In genomic region chr11:102962861-102963245, GRCm38 (mm10) we compare ENCODE assay signal across 10 mouse cellular contexts. TPM values are rescaled to one million over a fixed set of nuclear protein-coding genes. Genes with fewer than 3 reads are reported as not detected.
DNase-seq lines count a peak whose midpoint lies in the region; ATAC-seq and TF ChIP-seq lines count a peak whose summit lies in the region.
"Had no signal": no experiment of that assay in that cellular context is flagged by ENCODE, and none has a peak within 500 bp of the region (broad histone marks: within the 10 kb centered on the region; RNA-seq: fewer than 3 reads in every experiment).

No protein-coding gene starts in this region.

- H3K4me1 ChIP-seq in kidney, embryonic 16.5 days (ENCODE audit: insufficient read depth, low read length): peaks cover 28% of the 10 kb centered on the region
- peaks cover 44% of the 10 kb centered on the region for H3K4me1 ChIP-seq in forebrain, embryonic 10.5 days
- peaks cover 17% of the 10 kb centered on the region for H3K4me1 ChIP-seq in hindbrain, embryonic 16.5 days (ENCODE audit: control insufficient read depth, insufficient read depth, low read depth, low read length)
- H3K4me1 ChIP-seq in midbrain, postnatal 0 days (ENCODE audit: insufficient read depth, low read length): peaks cover 9% of the 10 kb centered on the region; the same call in 1 of the 2 replicates

- no peak for TF ChIP-seq CTCF in midbrain, postnatal 0 days (IDR thresholded peaks at IDR 0.05)
- no peak for TF ChIP-seq CTCF in layer of hippocampus, adult 2 months (conservative IDR thresholded peaks at IDR 0.05)

- 28% methylated on average over 7 of the region's 7 CpGs for WGBS in kidney, embryonic 16.5 days
- WGBS in forebrain, embryonic 10.5 days: 24% methylated on average over 7 of the region's 7 CpGs
- WGBS in hindbrain, embryonic 16.5 days: 22% methylated on average over 7 of the region's 7 CpGs
- 15% methylated on average over 7 of the region's 7 CpGs for WGBS in midbrain, postnatal 0 days

- peak overlapping the region; percentile 54; the same call in 1 of the 2 replicates for H3K9ac ChIP-seq in kidney, embryonic 16.5 days (replicated peaks; ENCODE audit: low read length)
- H3K9ac ChIP-seq in hindbrain, embryonic 16.5 days (ENCODE audit: low read depth, low read length): peak overlapping the region; percentile 53; the same call in 1 of the 2 replicates
- no peak overlapping the region for H3K9ac ChIP-seq in midbrain, postnatal 0 days (replicated peaks; ENCODE audit: low read length, poor library complexity, severe bottlenecking)
- H3K9ac ChIP-seq: liver, postnatal 0 days had no signal

- no peak for DNase-seq in kidney, postnatal 10 days
- DNase-seq in forebrain, embryonic 10.5 days (ENCODE audit: extremely low spot score, low spot score): no peak
- DNase-seq in midbrain, postnatal 0 days (ENCODE audit: low spot score): no peak
- DNase-seq in embryo, embryonic 10.5 days (ENCODE audit: low spot score): no peak
- DNase-seq in layer of hippocampus, adult 2 months (ENCODE audit: low spot score in 2 of 2): no peak
- DNase-seq: liver, postnatal 0 days had no signal

- no peaks in the 10 kb centered on the region for H3K9me3 ChIP-seq in kidney, embryonic 16.5 days (ENCODE audit: low read length)
- H3K9me3 ChIP-seq in forebrain, embryonic 10.5 days: no peaks in the 10 kb centered on the region
- no peaks in the 10 kb centered on the region for H3K9me3 ChIP-seq in hindbrain, embryonic 16.5 days (ENCODE audit: control insufficient read depth, low read length)
- no peaks in the 10 kb centered on the region for H3K9me3 ChIP-seq in midbrain, postnatal 0 days (ENCODE audit: low read length)

- H3K4me2 ChIP-seq in kidney, embryonic 16.5 days (replicated peaks; ENCODE audit: low read depth, low read length): peak overlapping the region; percentile 45
- H3K4me2 ChIP-seq in hindbrain, embryonic 16.5 days (ENCODE audit: low read length): peak overlapping the region; percentile 45
- peak overlapping the region; percentile 23 for H3K4me2 ChIP-seq in midbrain, postnatal 0 days (ENCODE audit: low read depth, low read length, poor library complexity, severe bottlenecking)

- peak overlapping the region; percentile 3; the same call in 1 of the 2 replicates for H3K4me3 ChIP-seq in kidney, embryonic 16.5 days (ENCODE audit: low read length)
- peak overlapping the region; percentile 44 for H3K4me3 ChIP-seq in forebrain, embryonic 10.5 days
- no peak overlapping the region; the same call in 1 of the 2 replicates for H3K4me3 ChIP-seq in hindbrain, embryonic 16.5 days (ENCODE audit: low read length)
- H3K4me3 ChIP-seq in midbrain, postnatal 0 days (ENCODE audit: low read depth, low read length): no peak overlapping the region
- no peak overlapping the region for H3K4me3 ChIP-seq in layer of hippocampus, adult 2 months

- peaks cover 16% of the 10 kb centered on the region for H3K27me3 ChIP-seq in kidney, embryonic 16.5 days (ENCODE audit: insufficient read depth, low read length)
- peaks cover 50% of the 10 kb centered on the region for H3K27me3 ChIP-seq in forebrain, embryonic 10.5 days (ENCODE audit: poor library complexity, severe bottlenecking)
- H3K27me3 ChIP-seq in hindbrain, embryonic 16.5 days (replicated peaks; ENCODE audit: control insufficient read depth, insufficient read depth, low read length): no peaks in the 10 kb centered on the region
- H3K27me3 ChIP-seq in midbrain, postnatal 0 days (ENCODE audit: insufficient read depth, low read length): no peaks in the 10 kb centered on the region

- no peak overlapping the region for H3K27ac ChIP-seq in kidney, embryonic 16.5 days (ENCODE audit: low read length)
- H3K27ac ChIP-seq in forebrain, embryonic 10.5 days: peak overlapping the region; percentile 91
- H3K27ac ChIP-seq in hindbrain, embryonic 16.5 days (ENCODE audit: low read depth, low read length): no peak overlapping the region; the same call in 1 of the 2 replicates
- H3K27ac ChIP-seq in midbrain, postnatal 0 days (ENCODE audit: low read depth, low read length): peak overlapping the region; percentile 52; the same call in 1 of the 2 replicates
- no peak overlapping the region for H3K27ac ChIP-seq in layer of hippocampus, adult 2 months

- no peak for ATAC-seq in kidney, embryonic 16.5 days (ENCODE audit: low FRiP score, low TSS enrichment)
- peak; percentile 43 for ATAC-seq in hindbrain, embryonic 16.5 days
- ATAC-seq in midbrain, postnatal 0 days (ENCODE audit: low FRiP score): no peak
- ATAC-seq in megakaryocyte progenitor cell, adult 5-6 weeks (replicated peaks; ENCODE audit: poor library complexity): no peak
- ATAC-seq: liver, postnatal 0 days had no signal

- H3K36me3 ChIP-seq in kidney, embryonic 16.5 days (ENCODE audit: insufficient read depth, low read length): no peaks in the 10 kb centered on the region
- H3K36me3 ChIP-seq in forebrain, embryonic 10.5 days (replicated peaks): no peaks in the 10 kb centered on the region
- H3K36me3 ChIP-seq in hindbrain, embryonic 16.5 days (ENCODE audit: control insufficient read depth, insufficient read depth, low read length): no peaks in the 10 kb centered on the region
- H3K36me3 ChIP-seq in midbrain, postnatal 0 days (ENCODE audit: insufficient read depth, low read length): no peaks in the 10 kb centered on the region

RNA-seq across cellular contexts. Expression of gene C1ql1, which starts 16.4 kb away (rescaled TPM):
- 2.5 and 3.0 TPM in 2 replicates for polyA plus RNA-seq in kidney, embryonic 16.5 days (2015; fragmentation: Nextera tagmentation; extraction: Ambion mirVana)
- polyA plus RNA-seq in forebrain, embryonic 10.5 days (2016; fragmentation: Nextera tagmentation; extraction: Ambion mirVana): 2.6 and 2.8 TPM in 2 replicates
- 9.0 and 9.9 TPM in 2 replicates for polyA plus RNA-seq in hindbrain, embryonic 16.5 days (2015; fragmentation: Nextera tagmentation; extraction: Ambion mirVana)
- 45.6 and 52.8 TPM in 2 replicates for total RNA-seq in midbrain, postnatal 0 days (2014; rRNA removed)
- 15.8 and 16.9 TPM in 2 replicates for polyA plus RNA-seq in midbrain, postnatal 0 days (2015; fragmentation: Nextera tagmentation; extraction: Ambion mirVana)
- total RNA-seq in megakaryocyte progenitor cell, adult 5-6 weeks (2015): not detected in 2 replicates
- not detected in 2 replicates for total RNA-seq in megakaryocyte progenitor cell, adult 5-6 weeks (2017)
- 10 to 100 TPM; 17.5 to 18.5 TPM for total RNA-seq in layer of hippocampus, adult 2 months (2021)
- total RNA-seq: hematopoietic stem cell, adult 5-6 weeks had no signal

RNA-seq across cellular contexts. Expression of gene Kif18b, which starts 37.9 kb away (rescaled TPM):
- polyA plus RNA-seq in kidney, embryonic 16.5 days (2015; fragmentation: Nextera tagmentation; extraction: Ambion mirVana): 11.5 and 12.6 TPM in 2 replicates
- polyA plus RNA-seq in forebrain, embryonic 10.5 days (2016; fragmentation: Nextera tagmentation; extraction: Ambion mirVana): 14.5 and 15.5 TPM in 2 replicates
- 2.0 and 2.3 TPM in 2 replicates for polyA plus RNA-seq in hindbrain, embryonic 16.5 days (2015; fragmentation: Nextera tagmentation; extraction: Ambion mirVana)
- total RNA-seq in midbrain, postnatal 0 days (2014; rRNA removed): 3.8 and 6.3 TPM in 2 replicates
- polyA plus RNA-seq in midbrain, postnatal 0 days (2015; fragmentation: Nextera tagmentation; extraction: Ambion mirVana): 0.46 and 0.60 TPM in 2 replicates
- total RNA-seq in megakaryocyte progenitor cell, adult 5-6 weeks (2015): 18.8 and 19.0 TPM in 2 replicates
- 18.9 and 20.5 TPM in 2 replicates for total RNA-seq in megakaryocyte progenitor cell, adult 5-6 weeks (2017)
- total RNA-seq in layer of hippocampus, adult 2 months (2021): under 1 TPM; 0.27 to 0.74 TPM

Comparison
In these comparisons a context has a peak if more than half of its experiments do, and no peak if none do; other contexts are left out.
1. H3K27ac ChIP-seq: peak in forebrain, embryonic 10.5 days (single experiment) and midbrain, postnatal 0 days (single experiment); none in kidney, embryonic 16.5 days (single experiment), hindbrain, embryonic 16.5 days (single experiment) and layer of hippocampus, adult 2 months (single experiment).
2. H3K4me3 ChIP-seq: peak in kidney, embryonic 16.5 days (single experiment) and forebrain, embryonic 10.5 days (single experiment); none in hindbrain, embryonic 16.5 days (single experiment), midbrain, postnatal 0 days (single experiment) and layer of hippocampus, adult 2 months (single experiment).
3. Peak in every context shown above with its lines, with median percentiles within 50 percentile points of each other: H3K4me2 ChIP-seq.